Mouse (Mus musculus) adrenal gland, postnatal 36 days (tissue): ENCODE measurements at regions not wholly inside any gene's neighbourhood (a gene's known extent, or its start where the extent isn't known, plus 50 kb on each side); places are given as distances from the start of the nearest gene placed in this dataset.
A peak's percentile ranks its signal among the peaks of the same experiment; 100 is the strongest.

ENCODE experiments used
- DNase-seq, 2 experiments: peaks; one replicate each; pipeline ENCODE4 v3.0.0; 2021; ENCODE audit warnings: mixed read lengths in 1 of 2

GRCm38 (mm10) chr13:115231981-115232380, 130.2 kb upstream of the Itga1 start:
- no peak for DNase-seq

- DNase-seq, result peak; percentile 3 to 59
These were observed 128.7 kb upstream of the Itga1 start for GRCm38 (mm10) chr13:115230494-115230893.

- DNase-seq, result no peak
These were observed 125.1 kb upstream of the Itga1 start for GRCm38 (mm10) chr13:115226824-115227223.

- no peak for DNase-seq
These were observed 117.9 kb upstream of the Itga1 start for GRCm38 (mm10) chr13:115219701-115220100.

DNA sequence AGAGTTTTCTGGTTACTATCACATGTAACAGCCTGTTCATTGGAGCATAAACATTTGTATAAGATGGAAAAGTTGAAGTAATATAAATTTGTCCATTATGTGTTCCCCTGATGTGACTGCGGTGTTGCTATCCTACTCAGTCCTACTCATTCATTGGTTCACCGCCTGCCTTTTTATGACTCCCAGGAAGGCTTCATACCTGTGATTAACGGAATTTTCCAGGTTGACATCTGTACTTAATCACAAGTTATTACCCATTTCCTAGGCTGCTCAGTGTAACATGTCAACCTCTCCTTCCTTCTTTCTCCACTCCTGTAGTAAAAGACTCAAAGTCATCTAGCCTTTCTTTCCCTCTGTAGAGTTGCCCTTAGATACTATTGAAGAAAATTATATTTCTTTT, 109.5 kb upstream of the Itga1 start:
- DNase-seq, result no peak

GRCm38 (mm10) chr13:115210643-115211208, 109.0 kb upstream of the Itga1 start:
- DNase-seq, result no peak

- DNase-seq, result no peak
These were observed 107.8 kb upstream of the Itga1 start for GRCm38 (mm10) chr13:115209402-115210192.

DNA sequence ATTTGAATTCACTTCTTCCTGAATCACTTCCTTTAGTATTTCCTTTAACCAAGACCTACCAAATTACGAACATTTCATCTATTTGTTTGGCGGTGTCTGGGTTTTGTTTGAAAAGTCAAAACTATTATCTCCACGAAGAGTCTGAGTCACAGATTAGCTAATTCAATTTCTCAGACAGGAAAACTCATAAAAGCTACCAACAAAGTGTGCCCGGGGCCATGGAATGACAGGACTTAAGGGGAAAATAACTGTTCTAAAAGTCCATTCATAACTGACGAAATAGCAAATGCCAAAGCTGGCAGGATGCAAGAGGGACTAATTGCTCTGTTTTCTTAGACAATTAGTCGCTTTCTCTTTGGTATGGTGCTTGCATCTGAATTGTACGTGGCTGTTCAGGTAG, 105.0 kb upstream of the Itga1 start:
- DNase-seq, result no peak

- no peak for DNase-seq
These were observed 97.4 kb upstream of the Itga1 start for GRCm38 (mm10) chr13:115199166-115199565.

- no peak for DNase-seq
These were observed 86.3 kb upstream of the Itga1 start for GRCm38 (mm10) chr13:115188066-115188465.

GRCm38 (mm10) chr13:115187356-115187755, 85.6 kb upstream of the Itga1 start:
- peak; percentile 10 to 26 for DNase-seq

DNA sequence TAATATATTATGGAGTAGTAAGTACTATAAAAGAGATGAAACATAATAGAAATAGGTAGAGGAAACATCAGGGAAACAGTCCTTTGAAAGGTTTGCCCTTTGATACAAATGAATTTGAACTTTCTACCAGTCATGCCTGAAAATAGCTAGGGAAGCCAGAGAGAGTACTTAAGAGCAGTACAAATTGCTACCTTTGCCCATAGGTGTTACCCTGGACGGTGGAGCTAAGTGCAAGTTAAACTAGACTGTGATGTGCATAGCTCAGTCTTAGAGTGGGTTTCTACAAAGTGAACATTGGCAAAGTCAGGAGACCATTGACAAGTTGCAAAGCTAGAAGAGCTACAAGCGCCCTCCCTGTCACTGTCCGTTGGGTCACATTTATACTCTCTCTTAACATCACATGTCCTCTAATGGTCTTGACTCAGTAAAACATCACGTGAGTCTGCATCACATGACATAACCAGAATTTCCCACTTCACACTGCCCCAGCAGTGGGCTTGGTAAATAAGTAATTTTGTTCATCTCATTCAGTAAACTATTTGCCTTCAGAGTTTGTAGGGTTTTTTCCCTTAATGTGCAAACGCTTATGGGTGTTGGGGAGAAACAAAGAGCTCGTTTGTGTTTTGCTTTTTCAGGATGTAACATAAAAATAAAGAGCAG, 80.6 kb upstream of the Itga1 start:
- DNase-seq, result no peak

DNA sequence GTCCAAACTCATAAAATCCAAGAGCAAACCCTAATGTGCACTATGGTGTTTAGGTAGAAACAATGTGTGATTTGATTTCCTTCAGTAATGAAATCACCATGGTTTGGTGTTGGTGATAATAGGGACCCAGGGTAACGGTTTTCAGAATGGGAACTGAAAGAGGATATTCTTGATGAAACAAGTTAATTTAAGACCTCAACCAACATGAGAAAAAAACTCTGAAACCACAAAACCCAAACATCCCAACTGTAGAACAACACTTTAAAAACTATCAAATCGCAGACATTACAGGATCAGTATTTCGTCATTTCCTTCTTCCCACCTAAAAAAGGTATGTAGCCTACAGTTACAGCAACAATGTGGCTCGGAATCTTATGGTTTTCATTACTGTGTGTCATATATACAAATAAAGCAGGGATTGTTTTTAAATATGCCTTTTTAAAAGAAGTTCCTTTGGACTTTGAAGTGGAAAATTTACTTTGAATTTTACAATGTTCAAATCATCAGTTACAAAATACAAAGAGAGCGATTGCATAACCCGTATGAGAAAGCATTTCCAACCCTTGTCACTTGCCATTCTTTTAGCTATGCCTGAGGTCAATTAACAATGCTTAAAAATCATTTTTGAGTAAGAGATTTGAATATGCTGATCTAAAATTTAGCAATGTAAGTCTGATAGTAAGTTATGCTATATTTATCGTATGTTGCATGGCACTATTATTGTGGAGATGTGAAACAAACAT, 76.6 kb upstream of the Itga1 start:
- no peak for DNase-seq

DNA sequence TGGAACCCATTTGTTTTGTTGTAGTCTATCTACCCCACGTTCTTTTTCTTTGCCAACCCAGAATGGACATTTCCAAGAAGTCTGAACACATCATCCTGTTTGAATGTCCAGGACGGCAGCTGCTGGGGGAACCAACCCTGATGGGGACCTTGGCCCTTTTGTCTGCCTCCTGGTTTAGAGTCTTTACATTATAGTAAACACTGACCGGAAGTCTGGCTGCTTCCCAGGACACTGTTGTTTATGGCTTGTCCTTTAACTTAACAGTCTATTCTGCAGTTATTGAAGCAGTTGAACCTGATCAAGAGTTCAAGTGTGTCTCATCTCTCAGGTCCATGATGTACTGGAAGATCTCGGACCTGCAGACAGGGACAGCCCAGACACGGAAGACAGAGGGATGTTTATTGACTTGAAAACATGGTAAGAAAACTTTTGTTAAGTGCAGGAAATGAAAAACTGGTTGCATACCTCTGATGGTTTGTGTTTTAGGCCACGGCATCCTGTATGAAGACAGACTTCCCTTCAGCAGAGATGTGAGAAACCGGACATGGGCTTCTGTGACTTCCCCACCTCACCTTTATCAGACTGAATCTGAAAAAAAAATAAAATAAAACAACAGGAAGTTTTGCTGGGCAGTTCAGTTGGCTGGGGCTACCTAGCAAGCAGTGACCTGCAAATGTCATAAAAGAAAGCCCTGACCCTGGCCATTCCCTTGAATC, 69.7 kb upstream of the Itga1 start:
- no peak for DNase-seq

DNA sequence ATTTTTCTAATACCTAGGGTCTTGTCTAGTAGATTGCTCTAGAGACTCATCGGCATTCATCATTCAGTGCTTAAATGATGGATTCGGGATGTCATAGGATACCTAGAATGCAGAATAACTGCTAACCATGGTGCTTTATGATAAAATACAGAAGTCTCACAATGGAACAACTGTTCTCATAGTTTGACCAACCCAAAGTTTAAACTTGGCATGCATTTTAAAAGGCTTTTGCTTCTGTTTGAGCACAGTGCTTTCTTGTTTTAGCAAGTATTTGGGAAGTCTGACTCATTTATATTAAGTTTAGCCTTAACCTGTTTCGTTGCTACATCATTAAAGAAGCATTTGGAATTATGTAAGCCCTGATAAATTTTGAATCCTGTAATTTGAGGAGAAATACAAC, 64.2 kb upstream of the Itga1 start:
- DNase-seq, result no peak

DNA sequence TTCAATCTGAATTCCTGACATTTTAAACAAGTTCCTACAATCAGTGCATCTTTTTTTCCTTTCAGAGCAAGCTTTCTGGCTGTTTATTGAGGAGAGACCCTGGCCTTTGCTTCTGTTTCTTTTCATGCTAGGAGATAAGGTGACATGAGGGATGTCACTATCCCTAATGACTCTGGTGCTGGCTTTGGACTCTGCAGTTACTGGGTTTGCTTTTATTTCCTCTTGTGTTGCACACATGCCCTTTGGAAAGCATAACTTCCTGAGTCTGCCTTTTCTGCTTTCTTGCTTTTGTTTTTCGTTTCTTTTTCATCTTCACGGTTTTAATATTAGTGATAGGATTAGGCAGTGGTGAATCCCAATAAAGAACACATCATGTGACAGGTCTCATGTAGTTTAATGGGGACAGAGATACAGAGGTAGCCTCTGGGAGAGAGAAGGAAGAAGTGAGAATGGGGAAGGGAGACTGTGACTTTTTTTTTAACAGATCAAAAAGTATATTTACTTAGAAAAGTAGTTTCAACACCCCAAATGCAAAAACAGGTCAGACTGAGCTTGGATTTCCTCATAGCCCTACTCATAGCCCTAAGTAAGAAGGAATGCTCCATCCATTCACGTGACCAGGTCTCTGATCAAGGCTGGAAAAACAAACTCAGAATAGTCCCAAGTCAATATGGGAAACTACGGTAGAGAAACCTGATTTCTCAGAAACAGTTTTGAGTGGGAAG, 61.1 kb upstream of the Itga1 start:
- no peak for DNase-seq

DNA sequence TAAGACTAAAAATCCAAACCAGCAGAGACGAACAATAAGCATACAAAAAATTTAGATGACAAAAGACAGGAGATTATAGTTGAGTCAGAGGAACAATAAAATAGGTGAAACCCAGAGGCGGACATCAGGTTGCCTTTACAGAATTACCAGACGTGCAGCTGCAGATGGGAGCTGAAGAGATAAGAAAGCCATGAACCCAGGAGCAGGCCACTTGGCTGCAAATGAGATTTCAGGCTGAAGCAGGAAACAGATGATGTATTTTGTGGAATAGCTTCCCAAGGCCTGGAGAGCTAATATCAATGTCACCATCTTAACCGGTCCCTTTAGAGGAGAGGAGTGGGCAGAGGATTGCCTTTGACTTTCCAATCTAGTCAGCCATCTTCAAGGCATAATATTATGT, 57.6 kb upstream of the Itga1 start:
- peak; percentile 3 to 14 for DNase-seq
